Mouse (Mus musculus): Measurements from ENCODE around the gene Mitf.

- TF ChIP-seq GATA1 (IDR thresholded peaks at IDR 0.05; ENCODE audit: borderline replicate concordance, low read length): no peak
- TF ChIP-seq FLI1 (IDR thresholded peaks at IDR 0.05; ENCODE audit: low read length): no peak
Measured at GRCm38 (mm10) chr6:97964750-97965149, 157.9 kb downstream of the Mitf start.

Data from megakaryocyte, embryonic 14.5 days (primary cell).